Mouse (Mus musculus) ES-Bruce4 (cell line): ENCODE measurements at regions not wholly inside any gene's neighbourhood (a gene's known extent, or its start where the extent isn't known, plus 50 kb on each side); places are given as distances from the start of the nearest gene placed in this dataset.

ENCODE experiments used
- H3K27ac ChIP-seq: 2 replicates; pipeline ENCODE4 v1.5.1; 2012; ENCODE audit warnings: low read length, inconsistent platforms; ENCODE audit not compliant: insufficient read depth
- H3K27me3 ChIP-seq: 2 replicates; pipeline ENCODE4 v1.6.1; 2012; ENCODE audit warnings: mild to moderate bottlenecking, low read length, inconsistent platforms; ENCODE audit not compliant: control insufficient read depth, poor library complexity, insufficient read depth, severe bottlenecking
- H3K36me3 ChIP-seq: 2 replicates; pipeline ENCODE4 v1.6.1; 2012; ENCODE audit warnings: inconsistent platforms, mild to moderate bottlenecking, low read length, moderate library complexity; ENCODE audit not compliant: control insufficient read depth, poor library complexity, insufficient read depth, severe bottlenecking
- H3K4me1 ChIP-seq: one replicate; pipeline ENCODE4 v1.8.1; 2011; ENCODE audit warnings: low read length; ENCODE audit not compliant: control insufficient read depth, insufficient read depth
- H3K4me3 ChIP-seq: 2 replicates; pipeline ENCODE4 v1.5.1; 2011; ENCODE audit warnings: low read depth, mild to moderate bottlenecking, low read length
- H3K9ac ChIP-seq: 2 replicates; pipeline ENCODE4 v1.6.1; 2012; ENCODE audit warnings: low read depth, mild to moderate bottlenecking, inconsistent platforms; ENCODE audit not compliant: poor library complexity, severe bottlenecking
- H3K9me3 ChIP-seq: replicated peaks from 2 replicates; pipeline ENCODE4 v1.6.1; 2012; ENCODE audit warnings: mild to moderate bottlenecking, low read length, inconsistent platforms; ENCODE audit not compliant: control insufficient read depth, poor library complexity, insufficient read depth, severe bottlenecking
- CTCF ChIP-seq: IDR thresholded peaks from one replicate; pipeline ENCODE4 v1.8.1; 2011; ENCODE audit warnings: low read depth, low read length
- EP300 ChIP-seq: IDR thresholded peaks from 2 replicates; pipeline ENCODE4 v1.6.1; 2011; ENCODE audit warnings: low read depth, low read length; ENCODE audit not compliant: insufficient read depth
- POLR2A ChIP-seq: IDR thresholded peaks from one replicate; pipeline ENCODE4 v1.8.1; 2011; ENCODE audit warnings: low read length; ENCODE audit not compliant: insufficient read depth

DNA sequence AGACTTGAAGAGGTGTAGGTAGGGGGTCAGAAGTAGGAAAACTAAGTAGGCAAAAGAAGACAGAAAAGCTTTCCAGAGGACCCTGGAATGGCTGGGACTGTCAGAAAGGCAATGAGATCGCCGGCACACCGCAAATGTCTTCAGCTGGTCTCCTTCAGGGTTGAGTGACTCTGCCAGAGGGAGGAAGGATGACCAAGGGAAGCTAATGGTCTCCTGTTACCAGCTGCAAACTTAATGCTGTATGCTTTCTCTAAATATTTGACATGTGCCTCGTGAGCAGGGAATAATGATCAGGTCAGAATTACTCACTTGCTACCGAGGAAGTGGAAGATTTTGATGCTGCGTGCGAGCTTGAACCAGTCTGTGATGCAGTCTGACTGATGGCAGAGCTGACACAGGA lies 125.2 kb upstream of the Syt6 start:
- TF ChIP-seq CTCF, result no peak
- no peak for TF ChIP-seq POLR2A
- TF ChIP-seq EP300, result no peak
- no peak overlapping the region for H3K4me3 ChIP-seq
- H3K9ac ChIP-seq, result no peak overlapping the region
- H3K36me3 ChIP-seq, result no peaks in the 10 kb centered on the region
- no peaks in the 10 kb centered on the region for H3K9me3 ChIP-seq
- H3K27me3 ChIP-seq, result no peaks in the 10 kb centered on the region
- no peak overlapping the region for H3K27ac ChIP-seq
- no peaks in the 10 kb centered on the region for H3K4me1 ChIP-seq

DNA sequence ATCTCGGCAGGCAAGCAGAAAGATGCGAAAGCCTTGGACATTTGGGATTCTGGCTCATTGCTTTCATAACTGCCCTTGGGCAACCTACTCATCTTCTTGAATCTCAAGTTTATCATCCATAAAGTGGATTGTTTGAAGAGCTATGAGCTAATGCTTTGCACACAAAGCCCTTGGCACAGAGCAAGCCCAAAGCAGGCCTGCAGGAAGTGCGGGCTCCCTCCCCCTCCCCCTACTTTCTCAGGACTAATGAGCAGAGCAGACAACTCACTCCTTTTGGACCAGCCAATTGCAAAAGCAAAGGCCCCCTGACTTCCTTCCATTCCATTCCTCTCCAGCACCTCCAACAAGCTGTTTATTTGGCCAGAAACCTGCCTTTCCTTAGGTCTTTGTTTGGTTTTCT lies 123.1 kb upstream of the Syt6 start:
- no peak overlapping the region for H3K27ac ChIP-seq
- no peak for TF ChIP-seq POLR2A
- no peak for TF ChIP-seq CTCF
- TF ChIP-seq EP300, result no peak
- H3K36me3 ChIP-seq, result no peaks in the 10 kb centered on the region
- H3K9me3 ChIP-seq, result no peaks in the 10 kb centered on the region
- no peak overlapping the region for H3K4me3 ChIP-seq
- no peaks in the 10 kb centered on the region for H3K27me3 ChIP-seq
- H3K4me1 ChIP-seq, result no peaks in the 10 kb centered on the region
- H3K9ac ChIP-seq, result no peak overlapping the region

DNA sequence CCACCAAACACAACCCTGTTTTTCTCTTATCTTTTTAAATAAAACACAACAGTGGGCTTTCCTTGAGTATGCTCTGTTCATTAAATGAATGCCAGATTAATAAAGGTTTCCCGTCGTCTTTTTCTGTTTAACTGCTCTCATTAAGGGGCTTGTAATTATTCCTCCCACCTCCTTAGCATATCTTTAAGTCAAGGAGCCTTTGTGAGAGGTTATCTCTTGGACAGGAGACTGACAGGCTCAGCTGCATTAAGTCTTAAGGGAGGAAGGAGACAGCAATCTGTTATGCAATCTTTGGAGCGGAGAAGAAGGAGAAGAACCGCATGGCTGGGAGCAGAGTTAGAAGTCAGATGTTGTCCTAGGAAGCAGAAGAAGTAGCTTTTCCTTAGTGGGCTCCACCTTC lies 111.3 kb upstream of the Syt6 start:
- Histone ChIP-seq H3K36me3 (no peaks in the 10 kb centered on the region), H3K27ac (no peak overlapping the region), H3K4me3 (no peak overlapping the region), H3K9me3 (no peaks in the 10 kb centered on the region), H3K4me1 (no peaks in the 10 kb centered on the region), H3K27me3 (no peaks in the 10 kb centered on the region), H3K9ac (no peak overlapping the region)
- TF ChIP-seq POLR2A (no peak), CTCF (no peak)

DNA sequence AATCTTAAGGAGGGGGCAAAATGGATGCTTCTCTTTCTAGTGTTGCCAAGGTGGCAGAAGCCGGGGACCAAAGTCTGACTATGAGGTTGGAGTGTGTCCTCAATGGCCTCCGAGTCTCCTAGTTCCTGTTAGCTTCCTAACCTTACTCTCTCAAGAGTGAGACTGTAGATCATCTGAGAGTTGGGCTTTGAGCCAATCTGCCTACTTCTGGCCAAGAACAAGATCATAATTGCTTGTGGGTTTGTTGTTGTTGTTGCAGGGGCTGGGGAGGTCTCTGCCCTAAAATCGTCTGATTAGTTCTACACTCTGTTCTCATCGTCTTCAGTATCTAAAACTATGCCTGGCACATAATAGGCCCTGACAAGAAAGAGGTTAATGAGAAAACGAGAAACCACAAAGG lies 110.8 kb upstream of the Syt6 start:
- Histone ChIP-seq H3K36me3 (no peaks in the 10 kb centered on the region), H3K9me3 (no peaks in the 10 kb centered on the region), H3K27ac (no peak overlapping the region), H3K27me3 (no peaks in the 10 kb centered on the region), H3K4me3 (no peak overlapping the region), H3K9ac (no peak overlapping the region), H3K4me1 (no peaks in the 10 kb centered on the region)
- no peak for TF ChIP-seq POLR2A

DNA sequence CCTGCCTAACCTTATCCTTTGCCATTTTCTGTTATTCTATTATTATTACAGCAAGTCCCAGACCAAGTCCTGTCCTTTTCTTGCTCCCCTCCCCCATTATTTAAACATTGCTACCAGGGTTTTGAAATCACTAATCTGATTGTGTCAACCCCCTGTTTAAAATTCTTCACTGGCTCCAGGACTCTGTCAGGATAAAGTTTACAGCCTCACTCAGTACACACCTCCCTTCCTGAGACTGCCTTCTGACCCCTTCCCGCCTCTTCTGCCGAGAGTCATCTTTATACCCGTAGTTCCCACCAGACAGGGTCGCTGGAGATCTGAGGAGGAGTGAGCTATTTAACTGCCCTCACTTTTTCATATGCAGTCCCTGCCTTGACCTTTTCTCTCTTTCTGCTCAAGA lies 110.3 kb upstream of the Syt6 start:
- Histone ChIP-seq H3K9ac (no peak overlapping the region), H3K27me3 (no peaks in the 10 kb centered on the region), H3K4me3 (no peak overlapping the region), H3K9me3 (no peaks in the 10 kb centered on the region), H3K4me1 (no peaks in the 10 kb centered on the region), H3K27ac (no peak overlapping the region), H3K36me3 (no peaks in the 10 kb centered on the region)
- no peak for TF ChIP-seq CTCF

DNA sequence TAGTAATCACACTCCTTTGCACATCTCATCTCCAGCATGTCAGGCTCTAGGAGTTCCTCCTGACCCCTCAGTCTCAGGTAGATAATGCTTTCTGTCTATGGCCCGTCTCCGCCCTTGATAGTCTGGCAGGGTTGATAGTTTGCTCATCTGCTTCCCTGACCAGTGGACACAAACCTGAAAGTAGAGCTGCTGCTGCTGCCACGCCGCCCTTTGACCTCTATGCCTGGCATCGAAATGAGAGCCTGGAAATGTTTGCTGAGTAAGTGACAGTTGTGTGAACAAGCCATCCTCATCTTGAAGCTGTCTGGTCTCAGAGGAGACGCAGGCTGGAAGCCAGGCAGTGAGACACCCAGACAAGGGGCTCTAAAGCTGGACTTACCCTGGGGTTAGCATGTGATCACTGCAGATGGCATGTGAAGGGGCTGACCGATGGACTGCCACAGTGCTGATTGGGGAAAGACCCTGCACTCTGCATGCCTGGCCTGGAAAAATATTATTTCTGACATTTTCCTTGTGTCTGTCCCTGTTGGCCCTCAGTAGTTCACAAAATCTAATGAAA lies 109.8 kb upstream of the Syt6 start:
- no peak overlapping the region for H3K27ac ChIP-seq
- H3K9ac ChIP-seq, result no peak overlapping the region
- TF ChIP-seq EP300, result no peak
- no peak for TF ChIP-seq POLR2A
- no peaks in the 10 kb centered on the region for H3K4me1 ChIP-seq
- no peak overlapping the region for H3K4me3 ChIP-seq
- no peaks in the 10 kb centered on the region for H3K9me3 ChIP-seq
- H3K27me3 ChIP-seq, result no peaks in the 10 kb centered on the region
- H3K36me3 ChIP-seq, result no peaks in the 10 kb centered on the region

DNA sequence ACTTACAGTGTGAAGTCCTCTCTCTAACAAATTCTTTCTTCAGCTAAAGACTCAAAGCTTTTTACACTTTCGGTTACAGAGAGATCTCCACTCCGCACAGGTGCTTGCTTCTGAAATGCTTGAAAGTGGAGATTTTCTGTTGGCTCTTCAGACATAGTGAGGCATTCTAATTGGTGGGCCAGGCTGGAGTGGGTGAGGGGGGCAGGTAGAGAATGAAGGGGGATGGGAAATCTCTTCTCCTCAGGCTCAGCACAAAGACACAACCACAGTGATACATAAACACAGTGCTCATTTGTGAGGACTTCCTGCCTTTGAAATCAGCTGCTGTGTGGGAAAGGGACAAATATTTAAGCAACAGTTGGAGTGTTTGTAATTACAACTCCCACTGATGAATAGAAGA lies 109.1 kb upstream of the Syt6 start:
- Histone ChIP-seq H3K4me1 (no peaks in the 10 kb centered on the region), H3K9me3 (no peaks in the 10 kb centered on the region), H3K27me3 (no peaks in the 10 kb centered on the region), H3K9ac (no peak overlapping the region), H3K27ac (no peak overlapping the region), H3K36me3 (no peaks in the 10 kb centered on the region), H3K4me3 (no peak overlapping the region)
- TF ChIP-seq CTCF, result no peak
- TF ChIP-seq EP300, result no peak
- no peak for TF ChIP-seq POLR2A
